Mouse (Mus musculus) lung, postnatal 36 days (tissue): ENCODE data around the gene Cplx2.

Source experiments
- DNase-seq: peaks from one replicate; pipeline ENCODE4 v3.0.0; 2022; ENCODE audit warnings: mixed read lengths

Cplx2 gene

DNA sequence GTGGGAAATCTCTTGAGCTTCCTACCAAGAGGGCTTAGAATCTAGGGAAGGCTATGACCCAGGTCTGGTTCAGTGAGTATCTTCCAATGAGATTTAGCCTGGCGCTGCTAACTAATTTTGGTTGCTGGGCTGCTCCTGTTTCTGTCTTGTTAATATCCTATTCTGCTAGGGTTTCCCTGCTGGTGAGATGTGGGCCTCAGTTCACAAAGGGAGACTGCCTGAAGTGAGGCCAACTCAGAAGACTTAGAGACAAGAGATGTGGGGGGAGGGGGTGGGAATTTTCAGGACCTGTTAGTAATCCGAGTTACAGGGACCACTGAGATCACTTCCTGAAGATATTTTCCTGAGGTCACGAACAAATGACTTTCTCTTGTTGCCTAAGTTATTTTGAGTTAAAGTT is 33.1 kb downstream of the Cplx2 start:
- DNase-seq = no peak

DNA sequence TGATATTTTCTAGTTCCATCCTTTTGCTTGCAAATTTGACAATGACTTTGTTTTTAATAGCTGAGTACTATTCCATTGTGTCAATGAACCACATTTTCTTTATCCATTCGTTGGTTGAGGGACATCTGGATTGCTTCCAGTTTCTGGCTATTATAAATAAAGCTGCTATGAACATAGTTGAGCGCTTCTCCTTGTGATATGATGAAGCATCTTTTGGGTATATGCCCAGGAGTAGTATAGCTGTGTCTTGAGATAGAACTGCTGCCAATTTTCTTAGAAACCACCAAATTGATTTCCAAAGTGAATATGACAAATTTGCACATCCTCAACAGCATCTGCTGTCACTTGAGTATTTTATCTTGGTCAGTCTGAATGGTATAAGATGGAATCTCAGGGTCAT is 34.7 kb downstream of the Cplx2 start:
- no peak for DNase-seq

DNA sequence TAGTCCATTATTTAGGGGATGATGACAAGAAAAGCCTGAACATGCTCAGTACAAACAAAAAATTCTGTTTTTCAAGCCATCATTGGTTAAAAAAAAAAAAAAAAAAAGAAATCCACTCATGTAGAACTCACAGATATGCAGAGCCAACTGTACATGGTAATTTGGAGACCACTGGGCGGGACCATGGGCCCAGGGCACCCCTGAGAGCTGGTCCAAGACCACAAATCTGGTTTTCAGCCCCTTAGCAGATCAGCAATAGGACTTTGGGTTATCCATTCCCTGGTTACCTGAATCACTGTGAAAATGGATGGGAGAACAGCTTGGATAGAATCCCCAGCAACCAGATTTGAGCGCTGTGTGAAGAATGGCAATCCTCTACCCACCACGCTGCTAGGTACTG is 40.5 kb downstream of the Cplx2 start:
- DNase-seq = no peak

DNA sequence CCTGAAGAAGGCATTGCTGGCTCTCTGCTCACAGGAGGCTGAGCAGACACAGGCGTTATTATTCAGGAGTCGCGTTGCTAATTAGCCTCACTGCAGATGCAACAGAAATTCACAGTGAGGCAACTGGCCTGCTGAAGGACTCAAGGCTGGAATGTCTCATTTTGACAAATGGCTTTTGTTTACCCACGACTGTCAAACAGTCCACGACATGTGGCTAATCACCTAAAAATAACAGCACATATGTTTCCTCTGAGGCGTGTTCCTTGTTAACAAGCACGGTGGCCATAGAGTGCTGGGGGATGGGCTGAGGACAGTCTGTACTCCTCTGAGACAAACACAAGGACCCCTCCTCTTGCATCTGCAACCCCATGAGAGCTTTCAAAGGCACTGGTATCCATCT is 41.1 kb downstream of the Cplx2 start:
- peak; percentile 21 for DNase-seq

DNA sequence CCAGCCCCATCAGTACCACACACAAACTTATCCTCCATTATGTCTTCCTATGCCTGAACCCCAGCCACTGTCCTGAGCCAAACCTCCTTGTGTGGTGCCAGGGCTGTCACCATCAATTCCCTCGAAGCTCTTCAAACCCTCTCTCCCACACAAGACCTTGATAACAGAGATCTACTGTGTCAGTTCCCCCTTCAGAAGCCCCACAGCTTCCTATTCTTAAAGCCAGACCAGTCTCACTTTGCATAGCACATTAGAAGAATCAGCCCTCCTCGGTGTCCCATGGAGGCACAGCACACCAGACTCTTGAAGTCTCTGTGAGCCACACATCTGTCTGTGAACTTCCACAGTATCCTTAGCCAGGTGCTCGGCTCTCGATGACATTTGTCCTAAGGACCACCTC is 41.6 kb downstream of the Cplx2 start:
- DNase-seq = no peak

DNA sequence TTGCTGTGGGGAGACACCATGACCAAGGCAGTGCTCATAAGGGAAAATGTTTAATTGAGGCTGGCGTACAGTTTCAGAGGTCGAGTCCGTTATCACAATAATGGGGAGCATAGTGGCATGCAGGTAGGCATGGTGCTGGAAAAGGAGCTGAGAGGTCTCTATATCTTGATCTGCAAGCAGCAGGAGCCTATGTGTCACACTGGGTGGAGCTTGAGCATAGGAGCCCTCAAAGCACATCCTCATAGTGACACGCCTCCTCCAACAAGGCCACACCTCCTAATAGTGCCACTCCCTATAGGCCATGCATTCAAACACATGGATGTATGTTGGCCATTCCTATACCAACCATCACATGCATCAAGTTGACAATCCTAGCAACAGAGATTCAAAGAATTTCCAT is 43.9 kb downstream of the Cplx2 start:
- no peak for DNase-seq

DNA sequence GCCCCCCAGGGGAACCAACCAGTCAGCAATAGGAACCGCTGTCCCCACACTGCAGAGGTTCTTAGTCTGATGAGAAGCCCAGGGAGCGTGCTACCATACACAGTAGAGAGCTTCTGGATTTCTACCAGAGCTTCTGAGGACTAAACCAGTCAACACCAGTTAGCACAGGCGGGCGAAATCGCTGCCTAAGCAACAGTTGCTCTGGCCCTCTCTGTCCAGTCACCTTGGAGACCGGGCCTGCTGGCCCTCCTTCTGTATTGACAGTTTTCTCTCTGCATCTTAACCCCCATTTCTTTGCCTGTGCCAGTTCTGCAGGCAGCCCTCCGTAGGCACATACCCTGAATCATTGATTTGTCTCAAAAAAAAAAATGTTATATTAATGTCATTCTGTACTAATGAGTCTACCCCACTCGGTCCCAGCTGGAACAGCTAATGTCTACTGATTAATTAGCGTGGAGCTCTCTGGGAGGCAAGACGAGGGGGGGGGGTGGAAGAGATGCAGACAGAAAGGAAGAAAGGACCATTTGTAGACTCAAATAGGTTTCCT is 47.7 kb downstream of the Cplx2 start:
- no peak for DNase-seq

DNA sequence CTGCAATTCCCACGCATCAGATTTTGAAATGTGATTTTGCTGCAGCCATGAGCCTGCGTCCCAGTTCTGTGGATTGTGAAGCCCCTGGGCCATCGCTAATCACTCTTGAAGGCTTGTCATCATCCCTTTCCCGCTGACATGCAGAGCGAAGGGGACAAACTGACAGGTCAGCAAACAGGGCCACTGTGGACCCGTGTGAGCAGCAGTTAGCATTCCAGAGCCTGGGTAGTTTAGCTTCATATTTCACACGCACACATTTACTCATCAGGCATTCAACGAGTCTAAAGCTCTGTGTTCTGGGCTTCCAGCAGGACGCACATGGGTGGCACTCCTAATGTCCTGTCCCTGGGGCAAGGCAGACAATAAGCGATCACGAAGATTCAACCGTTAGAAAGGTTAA is 49.1 kb downstream of the Cplx2 start:
- no peak for DNase-seq

DNA sequence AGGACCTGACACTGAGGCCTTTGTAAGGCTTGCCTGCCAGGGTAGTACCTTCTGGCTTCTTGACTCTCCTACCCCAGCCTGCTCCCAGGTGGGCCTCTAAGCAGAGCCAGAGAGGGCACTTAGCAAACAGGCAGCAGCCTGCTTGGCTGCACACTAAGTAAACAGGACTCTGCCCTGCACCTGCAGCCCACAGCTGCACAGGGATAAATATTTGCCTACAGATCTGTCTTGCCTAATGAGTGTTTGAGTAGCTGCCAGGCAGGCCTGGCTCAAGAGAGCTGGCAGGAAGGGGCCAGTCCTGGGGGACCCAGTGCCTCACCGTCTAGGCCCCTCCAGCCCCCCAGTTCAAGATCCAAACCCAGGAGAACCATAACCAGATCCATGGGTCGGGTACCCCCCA is 54.1 kb downstream of the Cplx2 start:
- peak; percentile 72 for DNase-seq

DNA sequence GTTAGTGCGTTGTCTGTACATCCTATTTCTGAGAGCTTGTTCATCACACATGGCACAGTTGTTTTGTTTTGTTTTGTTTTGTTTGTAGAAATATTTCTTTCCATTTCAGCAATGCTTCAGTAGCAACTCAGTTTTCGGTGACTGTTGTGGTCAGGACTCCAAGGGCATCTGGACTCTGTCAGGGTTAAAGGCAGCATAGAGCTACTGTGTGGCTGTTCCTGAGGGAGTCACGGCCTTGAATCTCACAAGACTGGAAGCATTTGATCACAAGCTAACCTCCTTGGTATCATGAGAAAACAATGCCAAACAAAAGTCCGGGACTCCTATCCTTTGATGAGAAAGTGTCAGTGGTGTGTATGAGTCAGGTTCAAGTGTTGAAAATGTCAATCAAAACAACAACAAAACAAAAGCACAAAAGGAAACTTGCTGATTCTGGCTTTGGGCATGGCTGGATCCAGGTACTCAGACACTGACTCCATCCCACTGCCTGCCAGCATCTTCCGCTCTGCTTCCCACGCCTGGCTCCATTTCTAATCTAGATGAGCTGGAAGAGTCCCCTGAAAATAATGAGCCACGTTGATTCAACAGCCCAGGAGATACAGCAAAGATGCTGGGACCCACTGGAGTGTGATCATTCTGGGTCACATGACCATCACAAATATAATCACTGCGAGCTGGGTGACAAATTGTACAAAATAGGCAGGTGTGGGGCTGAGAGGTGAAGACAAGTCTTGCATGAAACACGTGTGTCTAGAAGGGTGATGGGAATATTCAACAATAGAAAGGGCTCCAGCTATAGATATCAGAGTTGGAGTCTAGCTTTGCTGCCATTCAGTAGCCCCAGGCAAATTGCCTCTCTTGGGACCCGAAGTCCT is 55.9 kb downstream of the Cplx2 start:
- DNase-seq = no peak

DNA sequence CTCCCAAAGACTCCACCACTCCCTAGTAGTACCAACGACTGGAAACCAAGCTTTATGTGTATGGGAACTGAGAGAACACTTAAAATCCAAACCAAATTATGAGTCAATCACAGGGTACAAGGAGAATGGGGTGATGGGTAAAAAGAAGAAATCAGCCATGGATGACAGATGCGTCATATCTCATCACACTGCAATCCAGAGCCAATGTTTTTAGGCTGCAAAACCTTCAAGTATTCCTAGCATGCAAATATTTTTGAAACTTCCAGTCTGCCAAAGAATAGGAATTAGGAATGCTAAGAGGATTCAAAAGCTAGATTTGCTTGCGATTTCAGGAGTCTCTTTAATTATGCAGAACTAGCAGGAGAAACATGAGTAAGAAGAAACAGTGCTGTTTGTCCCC is 57.6 kb downstream of the Cplx2 start:
- peak; percentile 59 for DNase-seq

DNA sequence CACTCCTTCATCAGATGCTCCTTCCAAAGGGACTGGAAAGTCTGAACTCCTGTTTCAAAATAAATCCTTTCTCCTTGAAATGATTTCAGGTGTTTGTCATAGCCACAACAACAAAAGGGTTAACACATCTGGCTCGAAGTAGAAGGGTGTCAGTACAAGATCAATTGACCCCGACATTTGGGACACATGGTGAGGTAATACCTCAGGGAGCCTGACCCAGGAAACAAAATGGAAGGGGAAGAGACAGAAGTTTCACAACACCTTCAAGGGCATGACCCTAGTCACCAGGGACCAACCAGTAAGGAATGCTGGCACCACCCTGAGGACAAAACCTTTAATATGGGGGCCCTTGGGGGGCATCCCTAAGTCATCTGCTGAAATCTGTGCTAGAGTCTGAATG is 58.9 kb downstream of the Cplx2 start:
- no peak for DNase-seq

DNA sequence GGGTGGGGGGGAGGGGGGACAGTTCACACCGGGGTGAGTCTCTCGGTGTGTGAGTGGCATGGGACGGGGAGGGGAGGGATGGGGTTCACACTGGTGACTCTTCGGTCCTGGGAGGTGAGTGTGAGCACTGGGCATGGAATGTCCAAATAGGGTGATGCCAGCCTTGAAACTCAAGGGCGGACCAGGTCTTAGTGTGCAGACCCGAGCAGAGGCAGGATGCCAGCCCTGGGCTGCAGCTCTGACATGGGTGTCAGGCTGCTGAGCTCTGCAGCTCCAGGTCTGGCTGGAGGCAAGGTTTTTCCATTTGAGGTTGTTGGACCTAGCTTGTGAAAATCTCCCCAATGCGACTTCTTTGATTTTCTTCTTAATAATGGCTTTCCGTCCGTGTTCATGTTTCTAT is 60.0 kb downstream of the Cplx2 start:
- DNase-seq = no peak
